Mouse (Mus musculus) G1E (cell line): ENCODE results near the gene Adprm.

Experiments used
- CTCF ChIP-seq: IDR thresholded peaks from 2 replicates; pipeline ENCODE4 v1.5.1; 2012; ENCODE audit warnings: low read depth, low read length, inconsistent platforms, mixed read lengths
- GATA1 ChIP-seq: IDR thresholded peaks from 2 replicates; pipeline ENCODE4 v1.6.1; 2012; ENCODE audit warnings: borderline replicate concordance, low read length, inconsistent platforms, mixed read lengths

- TF ChIP-seq CTCF (no peak), GATA1 (no peak)
These were observed 7.4 kb downstream of the Adprm start for GRCm38 (mm10) chr11:67044959-67045358.
